Mouse (Mus musculus) embryonic facial prominence, embryonic 13.5 days (tissue): Measurements from ENCODE around the gene Ctbp2. TPM values are rescaled to one million over a fixed set of nuclear protein-coding genes. Genes with fewer than 3 reads are reported as not detected.

Source experiments
- ATAC-seq: fragments of 200-750 bp; cut with Nextera tagmentation; 2 replicates; pipeline ENCODE4 v1.8.0; 2017; ENCODE audit warnings: low read depth; ENCODE audit not compliant: insufficient number of reproducible peaks, insufficient read depth, low FRiP score, low TSS enrichment
- H3K27ac ChIP-seq: fragments of 300-500 bp; sonication (generic); 2 replicates; pipeline ENCODE4 v1.5.1; 2015; ENCODE audit warnings: moderate library complexity, mild to moderate bottlenecking, inconsistent platforms
- H3K27me3 ChIP-seq: fragments of 300-500 bp; sonication (generic); 2 replicates; pipeline ENCODE4 v1.6.1; 2015; ENCODE audit warnings: mild to moderate bottlenecking, inconsistent platforms
- H3K36me3 ChIP-seq: fragments of 300-500 bp; sonication (generic); 2 replicates; pipeline ENCODE4 v1.6.1; 2015; ENCODE audit warnings: mild to moderate bottlenecking, inconsistent platforms
- H3K4me1 ChIP-seq: fragments of 300-500 bp; sonication (generic); 2 replicates; pipeline ENCODE4 v1.6.1; 2015; ENCODE audit warnings: inconsistent platforms
- H3K4me2 ChIP-seq: fragments of 300-500 bp; sonication (generic); 2 replicates; pipeline ENCODE4 v1.6.1; 2015; ENCODE audit warnings: moderate library complexity, mild to moderate bottlenecking, inconsistent platforms
- H3K4me3 ChIP-seq: fragments of 300-500 bp; sonication (generic); 2 replicates; pipeline ENCODE4 v1.5.1; 2015; ENCODE audit warnings: mild to moderate bottlenecking, inconsistent platforms
- H3K9ac ChIP-seq: fragments of 300-500 bp; sonication (generic); 2 replicates; pipeline ENCODE4 v1.6.1; 2015; ENCODE audit warnings: mild to moderate bottlenecking, inconsistent platforms
- H3K9me3 ChIP-seq: fragments of 300-500 bp; sonication (generic); 2 replicates; pipeline ENCODE4 v1.6.1; 2016; ENCODE audit warnings: inconsistent platforms
- WGBS: fragments of 180-500 bp; shearing (Covaris S2); methylation state at CpG from one replicate; pipeline ENCODE4 v1.1.7; 2015; ENCODE audit warnings: mixed read lengths; 5-methylcytosine and 5-hydroxymethylcytosine counted together
- polyA plus RNA-seq: library from polyadenylated mRNA; unstranded; fragments of >200 nt; fragmentation: Nextera tagmentation; extraction: Ambion mirVana; gene quantifications from 2 replicates; pipeline ENCODE4 v1.2.1, GENCODE M21; 2015

Gene Ctbp2
- polyA plus RNA-seq, 1 experiment from 2014 or later = 93.4 TPM

DNA sequence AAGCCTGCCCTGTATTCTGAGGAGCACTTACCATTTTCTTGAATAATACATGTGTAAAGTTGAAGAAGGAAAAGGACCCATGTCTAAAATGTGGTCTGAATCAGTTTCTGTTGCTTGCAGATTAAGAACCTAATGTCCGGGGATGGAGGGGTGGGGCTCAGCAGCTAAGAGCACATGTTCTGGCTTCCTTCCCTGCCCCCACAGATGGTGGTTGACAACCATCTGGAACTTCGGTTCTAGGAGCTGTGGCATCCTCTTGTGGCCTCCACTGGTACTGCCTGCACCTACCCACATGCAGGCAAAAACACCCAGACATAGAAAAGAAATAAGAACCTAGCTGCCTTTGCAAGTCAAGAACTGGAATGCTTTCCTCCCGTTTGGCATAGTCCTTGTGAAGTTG is 120.7 kb downstream of the Ctbp2 start:
- ATAC-seq = no peak
- Histone ChIP-seq H3K27ac (peak overlapping the region; percentile 5; the same call in 1 of the 2 replicates), H3K4me2 (no peak overlapping the region), H3K4me3 (no peak overlapping the region), H3K9ac (no peak overlapping the region), H3K36me3 (peaks cover 18% of the 10 kb centered on the region), H3K4me1 (peaks cover 57% of the 10 kb centered on the region), H3K9me3 (no peaks in the 10 kb centered on the region), H3K27me3 (no peaks in the 10 kb centered on the region)
- WGBS = 20% methylated on average over 3 of the region's 3 CpGs

GRCm38 (mm10) chr7:133002271-133002670 is 121.9 kb downstream of the Ctbp2 start:
- Histone ChIP-seq H3K9ac (no peak overlapping the region), H3K27ac (no peak overlapping the region), H3K4me1 (peaks cover 46% of the 10 kb centered on the region), H3K9me3 (no peaks in the 10 kb centered on the region), H3K27me3 (no peaks in the 10 kb centered on the region), H3K36me3 (peaks cover 30% of the 10 kb centered on the region), H3K4me3 (no peak overlapping the region), H3K4me2 (no peak overlapping the region)
- no peak for ATAC-seq
- WGBS = 83% methylated on average over 6 of the region's 6 CpGs

DNA sequence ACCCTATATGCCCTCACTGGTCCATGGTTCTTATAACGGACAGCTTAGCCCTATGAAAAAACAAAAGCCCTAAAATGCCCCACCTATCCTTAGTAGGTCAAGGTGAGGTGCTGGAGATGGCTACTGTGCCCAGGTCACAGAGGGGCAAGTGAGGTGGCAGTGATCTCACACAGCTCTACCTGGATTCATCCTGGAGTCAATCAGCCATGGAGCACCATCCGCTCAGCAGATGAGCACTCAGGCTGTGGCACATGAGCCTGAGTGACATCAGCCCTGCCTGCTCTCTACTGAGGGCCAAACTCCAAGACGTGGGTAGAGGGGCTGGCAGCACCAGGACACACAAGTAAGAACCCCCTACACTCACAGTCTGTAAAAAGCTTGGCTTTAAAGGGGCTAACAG is 122.8 kb downstream of the Ctbp2 start:
- Histone ChIP-seq H3K27ac (no peak overlapping the region), H3K36me3 (peaks cover 39% of the 10 kb centered on the region), H3K27me3 (no peaks in the 10 kb centered on the region), H3K9ac (no peak overlapping the region), H3K4me2 (no peak overlapping the region), H3K4me3 (no peak overlapping the region), H3K4me1 (peaks cover 37% of the 10 kb centered on the region), H3K9me3 (no peaks in the 10 kb centered on the region)
- WGBS = 87% methylated on average over 3 of the region's 3 CpGs
- ATAC-seq = no peak

DNA sequence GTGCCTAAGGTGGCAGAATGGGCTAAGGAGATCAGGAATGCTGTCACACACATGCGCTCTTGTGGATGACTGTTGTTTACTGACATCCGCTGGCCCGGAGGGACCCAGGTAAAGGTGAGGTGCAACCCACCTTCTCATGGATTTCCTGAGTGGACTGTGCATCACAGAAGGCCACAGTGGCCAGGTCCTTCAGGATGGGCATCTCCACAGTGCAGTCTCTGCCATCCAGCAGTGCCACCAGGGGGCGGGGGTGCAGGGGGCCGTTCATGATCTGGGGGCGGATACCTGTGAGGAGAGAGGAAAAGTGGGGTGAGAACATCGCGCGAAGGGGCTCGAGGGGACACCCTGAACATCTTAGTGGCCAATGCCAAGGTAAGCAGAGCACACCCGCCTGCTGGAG is 125.1 kb downstream of the Ctbp2 start:
- WGBS = 93% methylated on average over 11 of the region's 11 CpGs
- Histone ChIP-seq H3K4me3 (no peak overlapping the region), H3K4me1 (peaks cover 16% of the 10 kb centered on the region), H3K9me3 (no peaks in the 10 kb centered on the region), H3K27me3 (no peaks in the 10 kb centered on the region), H3K4me2 (no peak overlapping the region), H3K27ac (no peak overlapping the region), H3K36me3 (peaks cover 62% of the 10 kb centered on the region), H3K9ac (no peak overlapping the region)
- ATAC-seq = no peak

DNA sequence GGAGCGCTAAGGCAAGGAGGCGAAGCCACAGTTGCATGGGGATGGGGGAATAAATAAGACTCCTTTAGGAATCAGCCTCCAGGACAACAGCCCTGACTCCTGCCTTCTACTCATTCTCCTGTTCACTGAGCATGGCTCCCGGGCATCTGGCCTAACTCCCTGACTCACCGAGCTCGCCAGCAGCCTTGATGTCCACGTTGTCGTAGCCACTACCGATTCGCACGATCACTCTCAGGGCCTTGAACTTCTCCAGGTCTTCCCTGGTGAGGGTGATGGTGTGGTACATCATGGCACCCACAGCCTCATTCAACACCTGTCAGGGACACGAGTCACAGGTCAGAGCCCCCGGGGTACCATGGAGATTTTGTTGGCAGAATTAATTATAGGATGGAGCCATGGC is 125.5 kb downstream of the Ctbp2 start:
- WGBS = 96% methylated on average over 12 of the region's 12 CpGs
- Histone ChIP-seq H3K4me1 (peaks cover 12% of the 10 kb centered on the region), H3K36me3 (peaks cover 66% of the 10 kb centered on the region), H3K4me3 (no peak overlapping the region), H3K27ac (no peak overlapping the region), H3K9ac (no peak overlapping the region), H3K9me3 (no peaks in the 10 kb centered on the region), H3K4me2 (no peak overlapping the region), H3K27me3 (no peaks in the 10 kb centered on the region)
- no peak for ATAC-seq

GRCm38 (mm10) chr7:132996391-132996790 is 127.8 kb downstream of the Ctbp2 start:
- no peak overlapping the region for H3K4me3 ChIP-seq
- H3K27ac ChIP-seq = no peak overlapping the region
- H3K27me3 ChIP-seq = no peaks in the 10 kb centered on the region
- ATAC-seq = no peak
- no peak overlapping the region for H3K4me2 ChIP-seq
- no peak overlapping the region for H3K9ac ChIP-seq
- H3K36me3 ChIP-seq = peaks cover 88% of the 10 kb centered on the region
- H3K4me1 ChIP-seq = no peaks in the 10 kb centered on the region
- 88% methylated on average over 5 of the region's 5 CpGs for WGBS
- no peaks in the 10 kb centered on the region for H3K9me3 ChIP-seq

DNA sequence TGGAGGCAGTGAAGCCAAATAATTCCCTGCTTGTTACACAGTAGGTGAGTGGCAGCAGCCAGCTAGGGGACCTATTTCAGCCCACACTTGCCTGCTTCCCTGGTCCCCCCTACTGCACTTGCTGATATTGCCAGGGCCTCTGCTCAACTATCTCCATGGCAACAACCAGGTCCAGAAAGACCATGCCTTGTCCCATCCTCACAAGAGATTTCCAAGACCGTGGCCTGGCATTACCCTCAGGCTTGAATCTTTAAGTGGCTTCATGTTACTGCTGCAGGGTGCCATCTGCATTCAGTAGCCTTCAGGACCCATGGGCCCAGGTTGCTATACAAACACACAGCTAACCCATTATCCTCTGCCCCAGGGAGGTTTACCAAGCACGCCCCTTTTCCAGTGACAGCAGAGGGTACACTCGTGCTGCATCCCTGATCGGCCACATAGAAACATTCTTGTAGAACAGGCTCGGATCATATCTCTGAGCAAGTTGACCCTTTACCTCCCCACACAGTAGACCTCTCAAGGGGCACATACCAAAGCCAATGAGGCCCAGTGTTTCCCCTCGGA is 129.4 kb downstream of the Ctbp2 start:
- no peak overlapping the region for H3K9ac ChIP-seq
- no peak overlapping the region for H3K27ac ChIP-seq
- WGBS = 72% methylated on average over 6 of the region's 6 CpGs
- no peaks in the 10 kb centered on the region for H3K4me1 ChIP-seq
- no peak overlapping the region for H3K4me2 ChIP-seq
- peaks cover 99% of the 10 kb centered on the region for H3K36me3 ChIP-seq
- H3K4me3 ChIP-seq = no peak overlapping the region
- no peaks in the 10 kb centered on the region for H3K9me3 ChIP-seq
- no peaks in the 10 kb centered on the region for H3K27me3 ChIP-seq
- no peak for ATAC-seq

- Histone ChIP-seq H3K4me3 (no peak overlapping the region), H3K4me1 (no peaks in the 10 kb centered on the region), H3K9ac (no peak overlapping the region), H3K9me3 (no peaks in the 10 kb centered on the region), H3K4me2 (no peak overlapping the region), H3K36me3 (peaks cover 99% of the 10 kb centered on the region), H3K27me3 (no peaks in the 10 kb centered on the region), H3K27ac (no peak overlapping the region)
- no peak for ATAC-seq
- WGBS = 90% methylated on average over 8 of the region's 8 CpGs
Observed at GRCm38 (mm10) chr7:132994120-132994519, 130.0 kb downstream of the Ctbp2 start.

GRCm38 (mm10) chr7:132992967-132993615 is 131.1 kb downstream of the Ctbp2 start:
- Histone ChIP-seq H3K9me3 (no peaks in the 10 kb centered on the region), H3K27ac (no peak overlapping the region), H3K36me3 (peaks cover 99% of the 10 kb centered on the region), H3K4me1 (no peaks in the 10 kb centered on the region), H3K4me2 (no peak overlapping the region), H3K9ac (no peak overlapping the region), H3K27me3 (no peaks in the 10 kb centered on the region), H3K4me3 (no peak overlapping the region)
- WGBS = 88% methylated on average over 9 of the region's 9 CpGs
- no peak for ATAC-seq

DNA sequence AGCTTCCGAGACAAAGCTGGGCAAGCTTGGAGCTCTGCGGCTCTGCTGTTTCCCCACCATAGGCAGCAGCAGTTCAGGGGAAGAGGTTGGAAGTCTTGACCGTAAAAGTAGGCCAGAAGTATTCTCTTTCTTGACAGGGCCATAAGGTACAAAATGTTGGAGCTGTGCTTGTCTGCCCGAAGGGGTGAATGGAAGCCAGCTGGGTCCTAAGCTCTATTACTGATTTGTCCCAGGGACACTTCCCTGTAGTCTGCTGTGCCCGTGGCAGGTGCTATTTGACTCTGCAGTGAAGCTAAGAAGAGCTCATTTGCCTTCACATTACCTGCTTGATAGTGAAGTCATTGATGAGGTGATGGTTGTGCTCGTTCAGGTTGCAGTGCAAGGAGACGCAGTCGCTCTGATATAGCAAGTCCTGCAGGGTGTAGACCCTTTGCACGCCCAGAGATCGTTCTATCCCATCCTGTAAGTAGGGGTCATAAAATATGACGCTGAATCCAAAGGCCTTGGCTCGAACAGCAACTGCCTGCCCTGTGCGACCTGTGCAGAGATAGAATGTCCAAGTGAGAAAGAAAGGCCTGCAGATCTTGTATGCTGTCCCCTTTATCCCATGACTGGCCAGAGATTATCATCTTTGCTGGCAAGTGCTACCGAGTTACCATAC is 132.8 kb downstream of the Ctbp2 start:
- Histone ChIP-seq H3K9me3 (no peaks in the 10 kb centered on the region), H3K4me3 (no peak overlapping the region), H3K4me2 (no peak overlapping the region), H3K9ac (no peak overlapping the region), H3K27ac (no peak overlapping the region), H3K4me1 (no peaks in the 10 kb centered on the region), H3K36me3 (peaks cover 92% of the 10 kb centered on the region), H3K27me3 (no peaks in the 10 kb centered on the region)
- WGBS = 91% methylated on average over 14 of the region's 14 CpGs
- ATAC-seq = no peak

GRCm38 (mm10) chr7:132989839-132990238 is 134.3 kb downstream of the Ctbp2 start:
- ATAC-seq = no peak
- H3K27me3 ChIP-seq = no peaks in the 10 kb centered on the region
- peaks cover 87% of the 10 kb centered on the region for H3K36me3 ChIP-seq
- WGBS = 87% methylated on average over 5 of the region's 5 CpGs
- H3K9me3 ChIP-seq = no peaks in the 10 kb centered on the region
- H3K9ac ChIP-seq = no peak overlapping the region
- no peak overlapping the region for H3K4me3 ChIP-seq
- H3K4me1 ChIP-seq = no peaks in the 10 kb centered on the region
- H3K4me2 ChIP-seq = no peak overlapping the region
- H3K27ac ChIP-seq = no peak overlapping the region

GRCm38 (mm10) chr7:132982639-132983038 is 141.5 kb downstream of the Ctbp2 start:
- WGBS = 72% methylated on average over 3 of the region's 3 CpGs
- Histone ChIP-seq H3K4me2 (no peak overlapping the region), H3K27ac (no peak overlapping the region), H3K4me1 (no peaks in the 10 kb centered on the region), H3K9me3 (no peaks in the 10 kb centered on the region), H3K27me3 (no peaks in the 10 kb centered on the region), H3K9ac (no peak overlapping the region), H3K4me3 (no peak overlapping the region), H3K36me3 (peaks cover 58% of the 10 kb centered on the region)
- ATAC-seq = no peak
